Mouse (Mus musculus) ovary, postnatal 10 days (tissue): Measurements from ENCODE around the gene Zfp618.

Experiments
- DNase-seq: peaks from one replicate; pipeline ENCODE4 v3.0.0; 2022; ENCODE audit warnings: low spot score

Zfp618 gene

DNA sequence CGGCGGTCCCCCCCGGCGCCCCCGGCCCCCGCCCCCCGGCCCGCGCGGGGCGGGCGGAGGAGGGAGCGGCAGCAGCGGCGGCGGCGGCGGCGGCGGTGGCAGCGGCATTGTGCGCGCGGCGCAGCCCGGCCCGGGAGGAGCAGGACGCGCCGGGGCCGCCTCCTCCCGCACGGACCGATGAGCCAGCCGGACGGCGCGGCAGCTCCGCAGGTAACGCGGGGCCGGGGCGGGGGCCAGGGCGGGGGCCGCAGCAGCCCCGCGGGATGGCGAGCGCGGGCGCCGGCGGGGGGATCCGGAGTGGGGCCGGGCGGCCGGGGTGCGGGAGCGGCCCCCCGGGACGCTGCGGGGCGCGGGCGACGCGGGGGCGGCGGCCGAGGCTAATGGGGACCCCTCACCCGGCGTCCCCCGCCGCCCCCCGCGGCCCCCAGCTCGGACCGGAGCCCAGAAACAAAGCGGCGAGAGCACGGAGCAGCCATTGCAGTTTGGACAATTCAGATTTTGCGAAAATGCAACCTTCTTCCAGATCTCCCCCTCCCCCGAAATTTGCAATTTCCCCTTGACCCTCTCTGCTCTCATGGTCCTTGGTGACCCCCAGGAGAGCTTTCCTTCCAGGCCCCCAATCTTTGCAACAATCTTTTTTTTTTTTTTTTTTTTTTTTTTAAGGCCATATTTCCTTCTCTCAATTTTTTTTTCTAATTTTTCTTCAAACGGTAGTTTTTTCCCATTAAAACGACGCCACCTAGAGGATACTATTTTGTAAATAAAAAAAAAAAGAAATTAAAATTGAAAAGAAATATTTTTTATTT, at the start of gene Zfp618:
Gene Zfp618, plus strand, starts transcription at position 77 of the 806 bp plus-strand sequence.
- no peak for DNase-seq

GRCm38 (mm10) chr4:62917056-62917455, 48.3 kb upstream of the Zfp618 start:
- DNase-seq, result no peak

GRCm38 (mm10) chr4:62933798-62934197, 31.6 kb upstream of the Zfp618 start:
- DNase-seq, result no peak

DNA sequence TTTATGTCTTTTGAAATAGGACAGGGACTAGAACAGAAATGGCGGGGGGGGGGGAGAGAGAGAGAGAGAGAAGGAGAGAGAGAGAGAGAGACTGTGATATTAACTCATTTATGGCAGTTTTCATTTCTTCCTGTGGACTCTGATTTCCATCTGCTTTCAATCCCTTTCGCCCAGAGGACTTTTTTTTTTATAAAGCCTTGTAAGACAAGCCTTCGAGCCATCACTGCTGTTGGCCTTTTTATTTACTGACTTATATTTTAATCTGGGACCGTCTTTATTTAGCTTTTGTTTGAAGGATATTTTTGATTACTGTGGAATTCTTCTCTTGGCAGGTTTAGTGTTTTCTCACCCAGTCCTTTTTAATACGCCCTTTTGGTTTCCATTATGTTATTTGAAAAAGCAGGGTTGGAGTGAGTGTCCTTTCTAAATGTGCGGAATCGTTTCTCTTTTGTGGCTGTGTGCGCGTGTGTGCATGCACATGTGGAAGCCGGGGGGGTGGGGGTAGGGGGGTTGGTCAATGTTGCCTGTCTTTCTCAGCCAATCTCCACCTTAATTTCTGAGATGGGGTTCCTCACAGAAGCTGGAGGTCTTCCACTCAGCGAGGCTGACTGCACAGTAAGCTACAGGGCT, 29.7 kb upstream of the Zfp618 start:
- DNase-seq, result no peak

DNA sequence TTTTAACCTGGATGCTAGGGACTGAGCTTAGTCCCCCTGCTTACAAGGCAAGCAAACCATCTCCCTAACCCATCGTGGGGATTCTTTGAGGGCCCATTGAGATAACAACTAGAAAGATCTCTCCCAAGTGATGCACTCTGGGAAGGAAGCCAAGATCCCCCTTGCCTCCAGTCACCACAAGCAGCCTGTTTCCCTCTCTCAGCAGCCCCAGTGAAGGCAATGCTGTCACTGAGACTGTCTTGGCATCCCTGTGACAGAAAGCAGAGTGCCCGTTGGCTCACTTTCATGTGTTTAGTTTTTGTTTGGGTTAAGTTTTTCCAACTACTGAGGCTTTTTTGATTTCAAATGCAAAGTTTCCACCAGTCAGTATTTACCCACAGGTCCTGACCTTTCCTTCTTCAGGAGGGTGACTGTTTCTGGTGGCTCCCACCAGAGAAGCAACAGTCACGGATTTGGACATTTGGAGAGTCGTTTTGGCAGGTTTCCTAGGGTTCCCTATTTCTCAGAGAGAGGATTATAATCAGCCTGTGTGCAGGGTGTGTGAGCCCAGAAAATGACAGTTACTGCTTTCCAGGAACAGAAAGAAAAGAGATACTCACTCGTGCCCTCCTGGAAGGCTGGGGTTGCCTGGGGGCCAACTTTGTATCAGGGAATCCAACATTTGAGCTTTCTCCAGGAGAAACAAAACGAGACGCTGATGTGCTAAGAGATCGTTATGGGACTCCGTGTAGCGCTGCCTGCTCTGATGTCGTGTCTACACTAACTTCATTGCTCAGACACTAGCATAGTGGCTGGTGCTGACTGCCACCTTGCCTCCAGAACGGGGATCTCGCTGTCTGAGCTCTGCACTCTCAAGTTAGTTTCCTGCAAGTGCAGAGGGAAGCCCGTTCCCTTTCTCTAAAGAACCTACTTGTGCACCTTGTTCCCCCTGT, 23.1 kb upstream of the Zfp618 start:
- no peak for DNase-seq

DNA sequence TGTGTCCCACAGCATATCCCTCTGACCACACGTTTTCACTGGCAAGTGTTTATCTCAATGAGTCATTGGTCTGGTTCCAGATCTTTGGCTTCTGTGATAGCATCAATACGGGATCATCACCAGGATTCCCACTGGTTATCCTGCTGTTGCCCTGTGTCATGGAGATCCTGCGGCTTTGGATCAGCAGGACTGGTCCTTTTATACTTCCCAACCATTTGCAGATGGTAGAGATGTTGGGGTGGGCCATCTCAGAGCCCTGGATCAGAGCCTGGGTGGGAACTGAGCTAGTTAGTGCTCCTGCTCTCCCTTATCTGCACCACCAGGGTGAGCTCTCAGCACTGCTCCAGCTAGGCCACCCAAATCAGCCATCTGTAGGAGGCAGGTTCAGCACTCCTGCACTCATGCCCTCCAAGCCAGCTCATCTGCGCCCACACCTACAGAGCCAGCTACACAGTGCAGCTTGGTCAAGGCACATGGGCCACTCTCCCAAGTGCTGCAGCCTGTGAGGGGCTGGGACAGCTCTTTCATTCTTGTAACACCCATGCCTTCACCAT, 21.0 kb upstream of the Zfp618 start:
- no peak for DNase-seq

- DNase-seq, result no peak
These were observed 1.6 kb upstream of the Zfp618 start for GRCm38 (mm10) chr4:62963806-62964205.

DNA sequence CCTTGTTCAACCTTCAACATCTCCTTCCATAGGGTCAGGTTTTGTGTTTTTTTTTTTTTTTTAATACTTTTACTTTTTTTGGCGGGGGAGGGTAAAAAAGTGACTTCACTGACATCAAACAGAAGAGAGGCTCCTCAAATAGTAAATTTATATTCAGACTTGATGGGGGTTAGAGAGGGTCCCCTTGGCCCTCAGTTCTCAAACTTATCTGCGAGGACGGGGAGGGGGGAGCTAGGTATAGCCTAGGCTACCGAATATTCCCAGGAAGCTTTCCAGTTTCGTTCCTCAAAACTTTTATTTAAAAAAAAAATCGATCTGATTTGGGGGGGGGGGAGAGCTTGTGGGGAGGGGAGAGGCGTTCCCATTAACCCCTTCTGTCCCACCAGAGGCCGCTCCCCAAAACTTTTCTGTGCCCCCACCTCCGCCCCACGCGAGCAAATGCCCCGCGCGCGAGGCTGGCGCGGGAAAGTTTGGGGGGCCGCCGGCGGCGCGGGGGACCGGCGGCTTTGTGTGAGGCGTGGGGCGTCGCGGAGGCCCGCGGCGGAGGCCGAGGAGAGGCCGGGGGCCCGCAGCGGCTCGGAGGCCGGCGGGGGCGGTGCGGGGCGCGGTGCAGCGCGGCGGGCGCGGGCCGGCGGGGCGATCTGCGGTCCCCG, 403 bp upstream of the Zfp618 start:
- DNase-seq, result no peak

DNA sequence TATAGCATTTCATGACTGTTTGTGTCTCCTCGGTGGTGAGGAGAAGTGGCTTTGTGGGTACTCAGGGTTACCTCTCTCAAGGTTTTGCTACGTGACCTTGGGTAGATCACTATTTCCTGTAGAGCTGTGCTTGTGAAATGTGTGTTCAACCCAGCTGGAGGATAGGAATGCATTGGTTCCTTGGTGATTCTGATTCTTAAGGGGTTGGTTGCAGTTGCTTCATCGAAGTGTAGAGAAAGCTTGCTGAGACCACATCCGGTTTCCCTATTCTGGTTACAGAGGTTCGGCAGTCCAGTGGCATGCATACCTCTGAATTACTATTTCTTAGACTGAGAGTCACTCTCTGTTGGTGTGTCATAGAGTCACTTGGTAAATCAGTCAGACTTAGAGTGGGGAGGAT, 4.2 kb downstream of the Zfp618 start:
- no peak for DNase-seq

- no peak for DNase-seq
These were observed 6.6 kb downstream of the Zfp618 start for GRCm38 (mm10) chr4:62971991-62972390.

DNA sequence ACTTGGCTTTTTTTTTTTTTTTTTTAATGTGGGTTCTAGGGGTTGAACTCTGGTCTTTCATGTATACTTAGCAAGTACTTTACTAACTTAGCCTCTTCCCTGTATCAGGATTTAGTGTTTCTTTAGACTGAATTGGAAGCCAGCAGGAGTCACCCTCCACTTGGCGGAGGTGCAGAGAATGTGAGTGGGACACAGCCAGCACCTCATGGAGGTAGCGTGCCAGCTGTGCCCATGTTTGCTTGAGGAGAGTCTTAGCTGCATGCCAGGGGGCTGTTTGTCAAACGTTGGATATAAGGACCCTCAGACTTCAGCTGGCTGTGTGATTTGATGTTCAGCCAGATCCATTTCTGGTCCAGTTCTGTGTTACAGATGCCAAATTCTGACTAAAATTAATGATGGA, 7.7 kb downstream of the Zfp618 start:
- no peak for DNase-seq

DNA sequence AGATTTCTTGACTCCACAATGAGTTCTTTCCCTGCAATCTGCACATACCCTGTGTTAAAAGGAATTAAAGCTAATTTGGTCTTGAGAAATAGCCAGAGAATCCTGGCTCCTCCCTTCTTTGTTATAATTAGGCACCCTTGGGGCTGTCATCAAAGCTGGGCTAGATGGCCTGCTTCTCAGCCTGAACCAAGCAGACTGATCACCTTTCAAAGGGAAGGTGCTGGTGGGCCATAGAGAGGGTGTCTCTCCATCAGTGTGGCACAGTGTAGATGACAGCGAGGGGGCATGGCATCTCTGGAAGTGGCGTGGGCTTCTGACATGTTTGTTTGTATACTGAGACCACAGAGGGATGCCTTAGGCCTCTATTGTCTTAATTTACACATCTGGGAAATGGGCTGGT, 9.5 kb downstream of the Zfp618 start:
- DNase-seq, result no peak

DNA sequence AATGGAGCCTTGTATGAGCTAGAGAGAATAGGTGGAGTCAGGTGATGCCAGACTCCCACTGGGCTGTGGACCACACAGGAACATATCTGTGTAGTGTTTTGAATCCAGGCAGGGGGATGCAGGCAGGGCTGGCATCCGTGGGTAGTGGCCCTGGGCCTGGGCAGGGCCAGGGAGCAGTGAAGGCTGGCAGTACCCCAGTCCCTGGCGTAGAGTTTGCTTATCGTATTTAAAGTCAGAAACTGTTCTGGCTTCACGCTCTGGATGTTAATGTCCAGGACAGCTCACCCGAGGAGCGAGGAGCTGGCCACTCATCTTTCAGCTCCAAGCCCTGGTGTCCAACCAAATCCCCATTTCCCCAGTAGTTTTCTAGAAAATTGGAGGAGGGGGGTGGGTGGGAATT, 10.2 kb downstream of the Zfp618 start:
- DNase-seq, result no peak

DNA sequence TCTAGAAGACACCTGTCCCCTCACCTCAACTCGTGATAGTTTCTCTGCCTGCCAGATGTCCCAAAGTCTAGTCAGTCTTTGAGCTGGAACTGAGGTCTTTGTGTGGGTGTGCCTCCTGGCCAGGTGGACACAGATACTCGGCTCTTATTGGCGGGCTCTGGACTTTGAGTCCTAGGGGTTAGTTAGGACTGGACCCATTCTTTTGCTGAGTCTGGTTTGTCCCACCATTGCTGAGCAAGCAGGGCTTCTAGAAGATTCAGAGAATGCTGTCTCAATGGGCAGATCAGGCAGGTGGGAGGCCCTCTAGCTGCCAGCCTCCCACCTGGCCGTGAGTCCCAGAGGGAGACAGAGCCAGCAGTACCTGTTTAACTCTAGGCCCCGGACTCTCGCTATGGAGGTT, 12.1 kb downstream of the Zfp618 start:
- no peak for DNase-seq

- DNase-seq, result no peak
These were observed 13.1 kb downstream of the Zfp618 start for GRCm38 (mm10) chr4:62978501-62978911.

GRCm38 (mm10) chr4:62981572-62981971, 16.2 kb downstream of the Zfp618 start:
- DNase-seq, result no peak

- no peak for DNase-seq
These were observed 18.2 kb downstream of the Zfp618 start for GRCm38 (mm10) chr4:62983556-62983955.

DNA sequence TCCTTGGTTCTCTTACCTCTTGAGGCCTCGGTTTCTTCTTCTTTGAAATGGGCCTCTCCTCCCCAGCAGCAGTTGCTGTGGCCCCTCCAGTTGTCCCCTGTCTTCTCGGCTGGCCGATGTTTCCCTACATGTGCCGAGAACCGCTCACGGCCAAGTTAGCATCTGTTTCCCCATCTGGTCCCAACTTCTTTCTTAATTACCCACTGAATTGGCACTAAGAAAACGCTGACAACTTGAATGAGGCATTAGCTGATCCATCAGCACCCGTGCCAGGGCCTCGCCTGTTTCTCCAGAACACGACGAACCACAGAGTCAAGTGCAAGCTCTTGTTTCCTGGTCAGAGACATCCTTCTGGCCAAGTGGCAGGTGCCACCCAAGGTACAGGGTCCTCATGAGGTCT, 26.0 kb downstream of the Zfp618 start:
- DNase-seq, result no peak

GRCm38 (mm10) chr4:62993190-62993589, 27.8 kb downstream of the Zfp618 start:
- no peak for DNase-seq

- DNase-seq, result no peak
These were observed 32.2 kb downstream of the Zfp618 start for GRCm38 (mm10) chr4:62997606-62998005.

- DNase-seq, result no peak
These were observed 33.1 kb downstream of the Zfp618 start for GRCm38 (mm10) chr4:62998431-62998835.

DNA sequence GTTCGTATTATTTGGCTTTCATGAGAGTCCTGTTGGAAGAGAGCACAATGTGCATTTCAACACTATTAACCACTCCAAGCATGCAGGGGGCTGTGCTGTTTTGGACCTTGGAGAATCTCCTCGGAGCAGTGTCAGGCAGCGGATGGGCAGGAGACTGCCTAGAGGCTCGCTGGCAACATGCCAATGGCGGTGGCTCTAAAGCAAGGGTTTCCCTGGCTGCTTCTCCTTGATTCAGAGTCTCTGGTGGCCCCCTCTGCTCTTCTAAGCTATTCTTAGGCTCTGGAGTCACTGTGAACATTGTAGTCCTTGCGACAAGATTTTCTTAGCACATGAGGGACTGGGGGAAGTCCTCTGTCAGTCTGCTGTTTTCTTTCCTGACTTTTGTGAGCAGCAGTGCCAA, 33.5 kb downstream of the Zfp618 start:
- no peak for DNase-seq
